Mouse (Mus musculus): ENCODE results near the gene Bmper.

GRCm38 (mm10) chr9:23341246-23341645 lies 118.4 kb downstream of the Bmper start:
- no peak for TF ChIP-seq POLR2A (IDR thresholded peaks at IDR 0.05; ENCODE audit: insufficient read depth, low read depth, low read length)
- TF ChIP-seq CTCF (IDR thresholded peaks at IDR 0.05; ENCODE audit: insufficient read depth, low read depth, low read length), result no peak
